Mouse (Mus musculus) ES-Bruce4 (cell line): ENCODE data around the gene Asb8. TPM values are rescaled to one million over a fixed set of nuclear protein-coding genes. Genes with fewer than 3 reads are reported as not detected.
A peak's percentile ranks its signal among the peaks of the same experiment; 100 is the strongest.

Source experiments
- H3K27ac ChIP-seq: 2 replicates; pipeline ENCODE4 v1.5.1; 2012; ENCODE audit warnings: low read length, inconsistent platforms; ENCODE audit not compliant: insufficient read depth
- H3K27me3 ChIP-seq: 2 replicates; pipeline ENCODE4 v1.6.1; 2012; ENCODE audit warnings: mild to moderate bottlenecking, low read length, inconsistent platforms; ENCODE audit not compliant: control insufficient read depth, poor library complexity, insufficient read depth, severe bottlenecking
- H3K36me3 ChIP-seq: 2 replicates; pipeline ENCODE4 v1.6.1; 2012; ENCODE audit warnings: inconsistent platforms, mild to moderate bottlenecking, low read length, moderate library complexity; ENCODE audit not compliant: control insufficient read depth, poor library complexity, insufficient read depth, severe bottlenecking
- H3K4me1 ChIP-seq: one replicate; pipeline ENCODE4 v1.8.1; 2011; ENCODE audit warnings: low read length; ENCODE audit not compliant: control insufficient read depth, insufficient read depth
- H3K4me3 ChIP-seq: 2 replicates; pipeline ENCODE4 v1.5.1; 2011; ENCODE audit warnings: low read depth, mild to moderate bottlenecking, low read length
- H3K9ac ChIP-seq: 2 replicates; pipeline ENCODE4 v1.6.1; 2012; ENCODE audit warnings: low read depth, mild to moderate bottlenecking, inconsistent platforms; ENCODE audit not compliant: poor library complexity, severe bottlenecking
- H3K9me3 ChIP-seq: replicated peaks from 2 replicates; pipeline ENCODE4 v1.6.1; 2012; ENCODE audit warnings: mild to moderate bottlenecking, low read length, inconsistent platforms; ENCODE audit not compliant: control insufficient read depth, poor library complexity, insufficient read depth, severe bottlenecking
- CTCF ChIP-seq: IDR thresholded peaks from one replicate; pipeline ENCODE4 v1.8.1; 2011; ENCODE audit warnings: low read depth, low read length
- EP300 ChIP-seq: IDR thresholded peaks from 2 replicates; pipeline ENCODE4 v1.6.1; 2011; ENCODE audit warnings: low read depth, low read length; ENCODE audit not compliant: insufficient read depth
- POLR2A ChIP-seq: IDR thresholded peaks from one replicate; pipeline ENCODE4 v1.8.1; 2011; ENCODE audit warnings: low read length; ENCODE audit not compliant: insufficient read depth
- polyA plus RNA-seq: library from polyadenylated mRNA; stranded (reverse); fragments of >200 nt; gene quantifications from 2 replicates; pipeline ENCODE4 v1.2.4, GENCODE M21; 2011; ENCODE audit warnings: low read depth; ENCODE audit not compliant: missing spikeins, insufficient read depth, insufficient read length

The Asb8 gene
- polyA plus RNA-seq, 1 experiment = 34.7 TPM

DNA sequence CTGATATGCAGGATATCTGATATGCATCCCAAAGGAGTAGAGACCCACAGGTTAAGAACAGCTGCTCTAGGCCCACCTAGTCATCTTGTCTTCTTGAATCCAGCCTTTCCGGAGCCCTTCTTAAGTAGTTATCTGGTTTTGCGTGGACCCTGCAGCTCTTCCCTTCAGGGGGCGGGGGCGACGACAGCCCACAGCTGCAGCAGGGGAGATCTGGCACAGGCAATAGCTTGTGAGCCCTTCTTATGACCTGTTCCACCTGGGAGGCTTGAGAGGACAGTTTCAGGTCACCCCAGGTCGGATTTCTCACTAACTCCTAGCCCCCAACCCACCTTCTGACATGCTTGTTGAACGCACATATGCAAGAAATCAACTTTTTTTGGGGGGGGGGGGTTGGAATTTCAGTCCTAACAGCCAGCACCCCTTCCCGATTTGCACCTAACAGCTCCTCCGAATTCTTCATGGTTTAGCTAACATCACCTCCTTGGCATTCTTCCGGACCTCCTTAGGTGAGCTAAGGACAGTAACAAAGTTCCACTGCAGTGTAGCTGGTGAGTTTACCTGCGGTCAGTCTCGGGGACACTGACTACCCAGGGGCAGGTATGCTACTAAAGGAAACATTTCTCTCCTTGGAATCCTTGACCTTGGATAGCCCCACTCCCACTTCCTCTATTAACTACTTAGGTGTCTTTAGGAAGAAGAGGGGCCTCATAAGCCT, 16.6 kb upstream of the Asb8 start:
- Histone ChIP-seq H3K27ac (no peak overlapping the region), H3K27me3 (no peaks in the 10 kb centered on the region), H3K9ac (no peak overlapping the region), H3K4me3 (no peak overlapping the region), H3K36me3 (no peaks in the 10 kb centered on the region), H3K4me1 (peaks cover 2% of the 10 kb centered on the region), H3K9me3 (no peaks in the 10 kb centered on the region)
- TF ChIP-seq EP300 (no peak), POLR2A (no peak), CTCF (no peak)

DNA sequence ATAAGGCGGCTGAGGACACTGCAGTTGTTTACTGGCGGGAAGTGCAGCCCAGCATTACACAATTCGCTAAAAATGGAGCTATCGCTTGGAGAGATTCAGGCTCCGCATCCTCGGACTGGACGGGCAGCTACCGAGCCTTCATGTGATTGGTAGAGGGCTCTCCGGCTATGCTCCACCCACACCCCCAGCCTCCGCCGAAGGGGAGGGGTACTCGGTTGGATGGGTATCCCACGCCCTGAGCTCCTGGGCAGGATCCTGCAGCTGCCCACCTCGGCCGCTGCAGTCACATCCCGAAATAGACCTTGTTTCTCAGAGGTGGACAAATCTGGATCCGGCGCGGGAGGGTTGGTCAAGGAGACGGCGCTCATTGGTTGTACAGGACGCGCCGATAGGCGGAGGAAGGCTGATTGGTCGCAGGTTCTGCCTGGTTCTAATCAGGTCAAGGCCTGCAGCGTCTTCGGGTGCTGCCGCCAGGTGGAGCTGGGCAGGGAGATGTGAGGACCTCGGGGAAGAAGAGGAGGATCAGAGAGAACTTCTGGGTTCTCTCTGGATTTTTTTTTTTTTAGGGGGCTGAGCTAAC, 15.8 kb upstream of the Asb8 start:
- H3K27ac ChIP-seq = peak overlapping the region; percentile 48; the same call in 1 of the 2 replicates
- TF ChIP-seq EP300 (0 out of 2 replicates have a peak, but pooled peaks have one; percentile 23), CTCF (peak; percentile 88), POLR2A (no peak)
- no peaks in the 10 kb centered on the region for H3K9me3 ChIP-seq
- H3K9ac ChIP-seq = peak overlapping the region; percentile 38
- H3K36me3 ChIP-seq = no peaks in the 10 kb centered on the region
- no peaks in the 10 kb centered on the region for H3K27me3 ChIP-seq
- H3K4me1 ChIP-seq = peaks cover 2% of the 10 kb centered on the region
- H3K4me3 ChIP-seq = peak overlapping the region; percentile 78

DNA sequence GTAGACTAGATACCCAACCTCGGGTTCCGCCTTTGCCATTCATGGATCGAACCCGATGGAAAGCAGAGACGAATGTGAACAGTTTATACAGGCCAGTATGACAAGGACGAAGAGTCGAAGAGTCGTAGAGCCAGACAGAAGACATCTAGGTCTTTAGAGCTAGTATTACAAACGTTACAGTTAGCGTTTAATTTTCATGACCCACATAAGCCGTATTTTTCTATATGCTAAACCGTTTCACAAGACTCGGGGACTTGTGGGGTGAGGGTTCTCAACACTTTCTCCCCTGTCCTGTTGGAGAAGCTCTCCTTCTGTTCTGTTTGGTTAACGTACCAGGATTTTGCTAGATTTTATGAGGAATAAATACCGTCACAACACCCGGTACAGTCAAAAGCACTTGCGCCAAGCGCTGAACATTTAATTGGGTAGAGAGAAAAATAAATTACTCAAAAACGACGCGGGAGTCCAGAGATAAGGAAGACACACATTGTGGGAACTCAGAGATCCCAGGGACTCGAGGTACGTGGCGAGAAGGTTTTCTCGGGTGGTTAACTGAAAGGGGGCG, 15.2 kb upstream of the Asb8 start:
- Histone ChIP-seq H3K4me3 (peak overlapping the region; percentile 78), H3K36me3 (no peaks in the 10 kb centered on the region), H3K27ac (peak overlapping the region; percentile 48; the same call in 1 of the 2 replicates), H3K4me1 (peaks cover 2% of the 10 kb centered on the region), H3K9ac (peak overlapping the region; percentile 38), H3K9me3 (no peaks in the 10 kb centered on the region), H3K27me3 (no peaks in the 10 kb centered on the region)
- no peak for TF ChIP-seq EP300
- TF ChIP-seq CTCF = no peak
- no peak for TF ChIP-seq POLR2A

DNA sequence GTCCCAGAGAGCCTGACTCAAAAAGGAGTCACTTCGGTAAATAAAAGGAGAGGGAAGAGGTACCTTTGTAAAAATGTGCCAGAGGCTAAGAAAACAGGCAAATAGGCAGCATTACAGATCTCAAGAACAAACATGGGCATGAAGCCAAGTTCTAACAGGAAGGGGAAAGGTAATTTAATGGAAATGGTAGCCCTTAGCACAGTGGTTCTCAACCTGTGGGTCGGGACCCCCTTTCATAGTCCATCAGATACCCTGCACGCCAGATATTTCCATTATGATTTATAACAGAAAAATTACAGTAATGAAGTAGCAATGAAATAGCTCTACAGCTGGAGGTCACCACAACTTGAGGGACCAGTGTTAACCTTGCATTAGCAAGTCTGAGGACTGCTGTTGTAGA, 11.9 kb upstream of the Asb8 start:
- Histone ChIP-seq H3K36me3 (no peaks in the 10 kb centered on the region), H3K27ac (no peak overlapping the region), H3K4me1 (peaks cover 2% of the 10 kb centered on the region), H3K4me3 (no peak overlapping the region), H3K9me3 (0 out of 2 replicates have a peak, but pooled peaks cover 4% of the 10 kb centered on the region), H3K9ac (no peak overlapping the region), H3K27me3 (no peaks in the 10 kb centered on the region)
- TF ChIP-seq POLR2A = no peak
- TF ChIP-seq CTCF = no peak
- no peak for TF ChIP-seq EP300

DNA sequence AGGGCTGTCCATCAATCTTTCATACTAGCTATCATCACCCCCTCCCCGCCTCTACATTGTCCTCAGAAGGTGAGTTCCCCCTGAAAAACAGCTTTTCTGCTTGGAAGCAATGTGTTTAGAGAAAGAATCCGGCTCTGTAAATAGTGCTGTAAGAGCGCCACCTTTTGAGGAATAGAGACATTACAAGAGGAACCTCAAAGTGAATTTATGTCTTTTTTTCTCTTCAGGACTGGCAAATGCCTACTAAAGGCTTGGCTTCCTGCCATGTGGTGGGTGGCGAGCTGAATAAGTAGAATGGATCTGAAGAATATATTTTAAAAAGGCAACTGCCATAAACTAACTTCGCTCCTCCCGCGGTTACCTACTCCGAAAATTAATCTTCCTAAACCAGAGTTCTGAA, 8.4 kb upstream of the Asb8 start:
- 0 out of 2 replicates have a peak, but pooled peaks cover 4% of the 10 kb centered on the region for H3K9me3 ChIP-seq
- no peak overlapping the region for H3K27ac ChIP-seq
- no peak overlapping the region for H3K9ac ChIP-seq
- H3K36me3 ChIP-seq = no peaks in the 10 kb centered on the region
- no peaks in the 10 kb centered on the region for H3K4me1 ChIP-seq
- TF ChIP-seq EP300 (no peak), CTCF (no peak), POLR2A (no peak)
- H3K4me3 ChIP-seq = no peak overlapping the region
- H3K27me3 ChIP-seq = no peaks in the 10 kb centered on the region

DNA sequence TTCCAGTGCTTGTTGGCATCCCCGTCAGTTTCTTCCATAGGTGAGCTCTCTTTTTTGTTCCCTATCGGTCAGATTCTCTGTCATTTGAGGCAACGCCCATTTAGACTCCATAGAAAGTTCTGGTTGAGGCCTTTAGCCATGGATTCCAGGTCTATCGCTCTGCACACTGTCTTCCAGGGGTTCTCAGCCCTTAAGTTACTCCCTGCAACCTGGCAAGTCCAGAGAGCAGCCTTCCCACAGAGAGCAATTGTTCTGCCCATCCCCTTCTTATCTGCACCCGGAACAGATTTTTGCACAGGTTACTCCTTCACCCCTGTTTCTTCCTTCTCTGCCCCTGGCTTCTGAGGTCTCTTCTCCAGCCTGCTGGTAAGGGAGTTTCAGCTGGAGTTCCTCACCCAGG, 6.7 kb upstream of the Asb8 start:
- H3K4me1 ChIP-seq = no peaks in the 10 kb centered on the region
- 0 out of 2 replicates have a peak, but pooled peaks cover 4% of the 10 kb centered on the region for H3K9me3 ChIP-seq
- no peak overlapping the region for H3K9ac ChIP-seq
- H3K36me3 ChIP-seq = no peaks in the 10 kb centered on the region
- H3K4me3 ChIP-seq = no peak overlapping the region
- no peak for TF ChIP-seq POLR2A
- no peak for TF ChIP-seq CTCF
- no peak for TF ChIP-seq EP300
- no peak overlapping the region for H3K27ac ChIP-seq
- H3K27me3 ChIP-seq = no peaks in the 10 kb centered on the region
